ENCODE assay signal across 8 mouse cellular contexts in genomic region chr5:131814503-131815003, GRCm38 (mm10).
DNase-seq lines count a peak whose midpoint lies in the region; ATAC-seq and TF ChIP-seq lines count a peak whose summit lies in the region.

No protein-coding gene starts in this region.

- no peak for TF ChIP-seq CTCF in kidney, postnatal 0 days (IDR thresholded peaks at IDR 0.05; ENCODE audit: low read depth)

- 70% methylated on average over 9 of the region's 9 CpGs for WGBS in kidney, postnatal 0 days
- WGBS in heart, embryonic 12.5 days: 32% methylated on average over 9 of the region's 9 CpGs
- 22% methylated on average over 9 of the region's 9 CpGs for WGBS in liver, embryonic 16.5 days (ENCODE audit: insufficient replicate concordance)

- no peak overlapping the region for H3K27ac ChIP-seq in kidney, postnatal 0 days
- peak overlapping the region; percentile 60 for H3K27ac ChIP-seq in heart, embryonic 12.5 days (ENCODE audit: poor library complexity, severe bottlenecking)
- no peak overlapping the region; the same call in 1 of the 2 replicates for H3K27ac ChIP-seq in liver, embryonic 16.5 days (ENCODE audit: low read length)

- H3K36me3 ChIP-seq in kidney, postnatal 0 days (ENCODE audit: insufficient read depth, low read length): no peaks in the 10 kb centered on the region
- H3K36me3 ChIP-seq in heart, embryonic 12.5 days: no peaks in the 10 kb centered on the region
- H3K36me3 ChIP-seq in liver, embryonic 16.5 days (ENCODE audit: control insufficient read depth, insufficient read depth): no peaks in the 10 kb centered on the region

- no peak for ATAC-seq in kidney, postnatal 0 days (replicated peaks; ENCODE audit: low FRiP score, low read depth)
- ATAC-seq in heart, embryonic 12.5 days (ENCODE audit: insufficient number of reproducible peaks, low FRiP score): peak; percentile 64
- ATAC-seq in liver, embryonic 16.5 days (ENCODE audit: low read depth): peak; percentile 69
- ATAC-seq in cerebellum, adult (ENCODE audit: insufficient number of reproducible peaks, low FRiP score, low TSS enrichment): no peak

- no peak overlapping the region for H3K4me2 ChIP-seq in kidney, postnatal 0 days (ENCODE audit: low read length)
- H3K4me2 ChIP-seq in heart, embryonic 12.5 days: 0 out of 2 replicates have a peak overlapping the region, but pooled peaks have one; percentile 6
- no peak overlapping the region for H3K4me2 ChIP-seq in liver, embryonic 16.5 days (ENCODE audit: low read depth, low read length)

- no peaks in the 10 kb centered on the region for H3K9me3 ChIP-seq in kidney, postnatal 0 days (replicated peaks; ENCODE audit: low read length)
- H3K9me3 ChIP-seq in heart, embryonic 12.5 days (replicated peaks): no peaks in the 10 kb centered on the region
- no peaks in the 10 kb centered on the region for H3K9me3 ChIP-seq in liver, embryonic 16.5 days (replicated peaks; ENCODE audit: control insufficient read depth, low read length)

- peak; percentile 28 for DNase-seq in kidney, postnatal 0 days (ENCODE audit: low spot score)
- DNase-seq in kidney, postnatal 25 days: no peak
- peak; percentile 31 for DNase-seq in c-Kit-positive CD71-negative TER-119-negative erythroid progenitor cells, embryonic 14.5 days (ENCODE audit: low read depth)
- no peak for DNase-seq in cerebellum, postnatal 10 days
- no peak for DNase-seq in cerebellum, postnatal 14 days

- H3K4me1 ChIP-seq in kidney, postnatal 0 days (replicated peaks; ENCODE audit: insufficient read depth, low read length): no peaks in the 10 kb centered on the region
- peaks cover 40% of the 10 kb centered on the region for H3K4me1 ChIP-seq in heart, embryonic 12.5 days (replicated peaks)
- peaks cover 9% of the 10 kb centered on the region for H3K4me1 ChIP-seq in liver, embryonic 16.5 days (ENCODE audit: control insufficient read depth, low read depth, low read length)

- H3K27me3 ChIP-seq in kidney, postnatal 0 days (ENCODE audit: insufficient read depth, low read length): no peaks in the 10 kb centered on the region
- no peaks in the 10 kb centered on the region for H3K27me3 ChIP-seq in heart, embryonic 12.5 days (replicated peaks)
- no peaks in the 10 kb centered on the region for H3K27me3 ChIP-seq in liver, embryonic 16.5 days (ENCODE audit: control insufficient read depth, insufficient read depth, low read depth, low read length)

- no peak overlapping the region for H3K9ac ChIP-seq in kidney, postnatal 0 days (ENCODE audit: low read depth, low read length)
- H3K9ac ChIP-seq in heart, embryonic 12.5 days: no peak overlapping the region
- no peak overlapping the region for H3K9ac ChIP-seq in liver, embryonic 16.5 days (ENCODE audit: low read depth, low read length)

- no peak overlapping the region for H3K4me3 ChIP-seq in kidney, postnatal 0 days (replicated peaks; ENCODE audit: low read depth, low read length)
- H3K4me3 ChIP-seq in heart, embryonic 12.5 days: no peak overlapping the region
- H3K4me3 ChIP-seq in liver, embryonic 16.5 days (ENCODE audit: low read depth, low read length): no peak overlapping the region

Comparison
In these comparisons a context has a peak if more than half of its experiments do, and no peak if none do; other contexts are left out.
1. DNase-seq: peak in kidney, postnatal 0 days (single experiment) and c-Kit-positive CD71-negative TER-119-negative erythroid progenitor cells, embryonic 14.5 days (single experiment); none in kidney, postnatal 25 days (0 of 2), cerebellum, postnatal 10 days (0 of 2) and cerebellum, postnatal 14 days (0 of 2).
2. ATAC-seq: peak in heart, embryonic 12.5 days (single experiment) and liver, embryonic 16.5 days (single experiment); none in kidney, postnatal 0 days (single experiment) and cerebellum, adult (single experiment).